Mouse (Mus musculus) limb, embryonic 14.5 days (tissue): ENCODE data around the gene Olfr558. TPM values are rescaled to one million over a fixed set of nuclear protein-coding genes. Genes with fewer than 3 reads are reported as not detected.

Source experiments
- ATAC-seq: fragments of 200-750 bp; cut with Nextera tagmentation; 2 replicates; pipeline ENCODE4 v1.8.0; 2017; ENCODE audit warnings: low read depth, moderate number of reproducible peaks, moderate TSS enrichment; ENCODE audit not compliant: low FRiP score
- DNase-seq: peaks from one replicate; pipeline ENCODE4 v3.0.0-alpha.2; 2015; ENCODE audit warnings: low spot score
- H3K27ac ChIP-seq: fragments of 300-500 bp; sonication (generic); replicated peaks from 2 replicates; pipeline ENCODE4 v1.5.1; 2014; ENCODE audit warnings: low read depth, mild to moderate bottlenecking, low read length, moderate library complexity, mixed read lengths
- H3K27me3 ChIP-seq: fragments of 300-500 bp; sonication (generic); 2 replicates; pipeline ENCODE4 v1.6.1; 2014; ENCODE audit warnings: low read length, mixed read lengths; ENCODE audit not compliant: control insufficient read depth, insufficient read depth
- H3K36me3 ChIP-seq: fragments of 300-500 bp; sonication (generic); 2 replicates; pipeline ENCODE4 v1.6.1; 2014; ENCODE audit warnings: mild to moderate bottlenecking, low read length, moderate library complexity, mixed read lengths; ENCODE audit not compliant: control insufficient read depth, insufficient read depth
- H3K4me1 ChIP-seq: fragments of 300-500 bp; sonication (generic); 2 replicates; pipeline ENCODE4 v1.6.1; 2014; ENCODE audit warnings: antibody characterized with exemption, low read length, mixed read lengths; ENCODE audit not compliant: control insufficient read depth, insufficient read depth
- H3K4me2 ChIP-seq: fragments of 300-500 bp; sonication (generic); replicated peaks from 2 replicates; pipeline ENCODE4 v1.6.1; 2014; ENCODE audit warnings: low read depth, mild to moderate bottlenecking, low read length, moderate library complexity; ENCODE audit not compliant: severe bottlenecking
- H3K4me3 ChIP-seq: fragments of 300-500 bp; sonication (generic); replicated peaks from 2 replicates; pipeline ENCODE4 v1.5.1; 2014; ENCODE audit warnings: low read length
- H3K9ac ChIP-seq: fragments of 300-500 bp; sonication (generic); 2 replicates; pipeline ENCODE4 v1.6.1; 2014; ENCODE audit warnings: mild to moderate bottlenecking, low read depth, low read length, moderate library complexity; ENCODE audit not compliant: severe bottlenecking
- H3K9me3 ChIP-seq: fragments of 300-500 bp; sonication (generic); 2 replicates; pipeline ENCODE4 v1.6.1; 2016; ENCODE audit warnings: low read length; ENCODE audit not compliant: control insufficient read depth
- POLR2A ChIP-seq: fragments of 200-500 bp; IDR thresholded peaks from 2 replicates; pipeline ENCODE4 v1.8.0; 2012; ENCODE audit warnings: inconsistent platforms, mild to moderate bottlenecking, moderate library complexity, borderline replicate concordance; ENCODE audit not compliant: insufficient read depth, insufficient read length; ENCODE audit errors: extremely low read depth
- WGBS: fragments of 180-500 bp; shearing (Covaris S2); extraction: QIAGEN DNeasy Blood & Tissue Kit; methylation state at CpG from one replicate; pipeline ENCODE4 v1.1.7; 2014; 5-methylcytosine and 5-hydroxymethylcytosine counted together
- polyA plus RNA-seq, 2 experiments: library from polyadenylated mRNA; depleted of rRNA in 1 of 2; stranded (reverse) in 1 of 2; unstranded in 1 of 2; fragments of >200 nt; fragmentation: Nextera tagmentation in 1 of 2; extraction: Ambion mirVana in 1 of 2; gene quantifications; 2 replicates each; pipeline versions ENCODE4 v1.2.1 to v1.2.3; 2012 to 2014

The Olfr558 gene
- polyA plus RNA-seq, 2 experiments = 0.37 to 0.99 TPM

DNA sequence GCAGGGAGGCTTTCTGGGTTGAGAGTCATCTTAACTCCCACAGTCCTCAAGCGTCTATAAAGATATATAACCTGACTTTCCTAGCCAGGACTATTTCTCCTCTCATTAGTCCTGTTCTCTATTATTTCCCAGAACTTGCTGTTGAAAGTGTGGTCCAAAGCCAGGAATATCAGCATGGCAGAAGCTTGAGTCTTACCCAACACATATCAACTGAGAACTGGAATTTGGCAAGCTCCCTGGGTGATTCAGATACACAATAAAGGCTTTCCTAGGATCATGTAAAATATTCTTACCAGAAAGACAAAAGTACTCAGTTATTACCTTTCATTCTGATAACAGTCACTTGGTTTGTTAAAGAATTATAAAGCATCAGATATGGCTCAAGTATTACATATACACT is 20.1 kb upstream of the Olfr558 start:
- Histone ChIP-seq H3K9ac (no peak overlapping the region), H3K4me1 (no peaks in the 10 kb centered on the region), H3K27me3 (no peaks in the 10 kb centered on the region), H3K36me3 (0 out of 2 replicates have a peak, but pooled peaks cover 3% of the 10 kb centered on the region), H3K4me2 (no peak overlapping the region), H3K27ac (no peak overlapping the region), H3K9me3 (no peaks in the 10 kb centered on the region), H3K4me3 (no peak overlapping the region)
- 83% methylated on average over 1 of the region's 1 CpGs for WGBS
- no peak for ATAC-seq
- no peak for DNase-seq
- TF ChIP-seq POLR2A = no peak

DNA sequence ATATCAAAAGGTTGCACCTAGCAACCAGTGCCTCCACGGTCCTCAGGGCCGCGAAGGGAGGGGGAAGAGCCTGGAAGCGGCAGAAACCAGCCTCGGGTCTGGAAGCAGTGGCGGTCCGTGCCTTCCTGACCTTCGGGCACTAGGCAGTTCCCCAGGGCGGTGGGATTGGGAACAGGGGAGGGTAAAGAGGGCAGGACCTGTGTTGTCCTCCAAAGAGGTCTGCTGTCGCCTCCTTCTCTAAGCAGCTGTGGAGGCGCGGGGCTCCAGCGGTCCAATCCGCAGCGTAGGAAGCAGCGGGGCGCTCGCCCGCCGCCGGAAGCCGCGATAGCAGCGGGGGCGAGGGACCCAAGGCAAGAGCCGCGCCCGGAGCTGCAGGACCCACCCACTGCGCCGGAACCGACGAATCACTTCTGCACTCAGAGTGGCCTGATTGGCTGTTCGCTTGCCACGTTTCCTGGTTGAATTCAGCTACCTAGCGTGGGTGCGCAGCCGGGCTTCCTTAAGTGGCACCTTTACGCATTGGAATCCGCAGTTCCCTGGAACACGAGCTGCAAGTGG is 15.0 kb upstream of the Olfr558 start, which contains the start of gene Trim68:
Trim68 (minus strand) TSS at position 384 of the 558 bp plus-strand sequence.
- Histone ChIP-seq H3K4me3 (peak within 1 kb of the TSS; percentile 57), H3K36me3 (no peaks in the 10 kb centered on the region), H3K9me3 (no peaks in the 10 kb centered on the region), H3K27ac (peak within 1 kb of the TSS; percentile 74), H3K9ac (peak within 1 kb of the TSS; percentile 68), H3K27me3 (no peaks in the 10 kb centered on the region), H3K4me1 (no peaks in the 10 kb centered on the region), H3K4me2 (peak within 1 kb of the TSS; percentile 57)
- peak; percentile 45; the same call in 1 of the 2 replicates for TF ChIP-seq POLR2A
- ATAC-seq (peak; percentile 100), DNase-seq (peak; percentile 94)
- under 1% methylated on average over 38 of the region's 40 CpGs for WGBS

DNA sequence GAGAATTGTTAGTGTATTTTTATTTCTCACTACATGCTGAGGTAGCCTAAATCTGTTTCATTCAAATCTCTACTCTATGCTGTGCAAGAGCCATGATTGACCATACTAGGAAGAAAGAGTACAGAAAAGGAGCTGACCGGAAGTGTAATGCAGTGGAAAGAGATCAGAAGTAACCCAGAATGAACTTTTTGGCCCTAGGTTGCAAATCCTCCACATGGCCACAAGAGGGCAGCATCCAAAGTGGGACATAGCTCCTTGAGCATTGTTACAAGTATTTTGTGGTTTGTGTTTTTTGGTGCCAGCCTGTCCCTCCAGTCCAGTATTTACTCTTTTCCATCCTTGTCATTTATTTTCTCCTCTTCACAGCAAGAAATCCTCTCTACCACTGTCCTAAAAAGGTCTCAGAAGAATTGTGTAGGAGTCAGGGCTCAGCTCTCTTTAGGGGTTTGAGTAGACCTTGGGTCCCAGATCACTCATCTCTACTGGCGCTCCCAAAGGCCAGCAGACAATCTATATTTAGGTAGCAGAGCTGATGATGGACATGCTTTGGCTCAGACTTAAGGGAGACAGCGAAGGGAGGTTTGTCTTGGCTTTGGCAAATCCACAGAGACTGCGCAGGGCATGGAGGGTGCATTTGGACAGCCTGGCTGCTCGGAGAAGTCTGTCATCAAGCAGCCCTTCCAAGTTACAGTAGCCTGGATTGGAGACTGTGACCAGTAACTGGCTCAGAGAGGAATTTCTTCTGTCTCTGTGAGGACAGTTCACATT is 6.5 kb upstream of the Olfr558 start, which contains the start of gene Olfr557:
Olfr557 (plus strand) TSS at position 553 of the 768 bp plus-strand sequence.
- no peak for TF ChIP-seq POLR2A
- Histone ChIP-seq H3K36me3 (no peaks in the 10 kb centered on the region), H3K27me3 (no peaks in the 10 kb centered on the region), H3K27ac (no peak within 1 kb of the TSS), H3K4me1 (no peaks in the 10 kb centered on the region), H3K9me3 (no peaks in the 10 kb centered on the region), H3K4me2 (no peak within 1 kb of the TSS), H3K9ac (no peak within 1 kb of the TSS), H3K4me3 (no peak within 1 kb of the TSS)
- ATAC-seq = no peak
- DNase-seq = peak; percentile 16
- WGBS = 77% methylated on average over 5 of the region's 5 CpGs

DNA sequence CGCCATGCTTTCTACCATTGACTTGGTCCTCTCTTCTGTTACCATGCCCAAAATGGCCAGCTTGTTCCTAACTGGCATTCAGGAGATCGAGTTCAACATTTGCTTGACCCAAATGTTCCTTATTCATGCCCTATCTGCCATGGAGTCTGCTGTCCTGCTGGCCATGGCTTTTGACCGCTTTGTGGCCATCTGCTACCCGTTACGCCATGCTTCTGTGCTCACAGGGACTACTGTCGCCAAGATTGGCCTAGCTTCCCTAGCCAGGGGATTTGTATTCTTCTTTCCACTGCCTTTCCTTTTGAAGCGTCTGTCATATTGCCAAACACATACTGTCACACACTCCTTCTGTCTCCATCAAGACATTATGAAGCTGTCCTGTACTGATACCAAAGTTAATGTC is 3.6 kb upstream of the Olfr558 start:
- Histone ChIP-seq H3K27ac (no peak overlapping the region), H3K9me3 (no peaks in the 10 kb centered on the region), H3K36me3 (no peaks in the 10 kb centered on the region), H3K4me2 (no peak overlapping the region), H3K4me1 (no peaks in the 10 kb centered on the region), H3K9ac (no peak overlapping the region), H3K4me3 (no peak overlapping the region), H3K27me3 (no peaks in the 10 kb centered on the region)
- 88% methylated on average over 7 of the region's 7 CpGs for WGBS
- DNase-seq = no peak
- TF ChIP-seq POLR2A = no peak
- ATAC-seq = no peak

DNA sequence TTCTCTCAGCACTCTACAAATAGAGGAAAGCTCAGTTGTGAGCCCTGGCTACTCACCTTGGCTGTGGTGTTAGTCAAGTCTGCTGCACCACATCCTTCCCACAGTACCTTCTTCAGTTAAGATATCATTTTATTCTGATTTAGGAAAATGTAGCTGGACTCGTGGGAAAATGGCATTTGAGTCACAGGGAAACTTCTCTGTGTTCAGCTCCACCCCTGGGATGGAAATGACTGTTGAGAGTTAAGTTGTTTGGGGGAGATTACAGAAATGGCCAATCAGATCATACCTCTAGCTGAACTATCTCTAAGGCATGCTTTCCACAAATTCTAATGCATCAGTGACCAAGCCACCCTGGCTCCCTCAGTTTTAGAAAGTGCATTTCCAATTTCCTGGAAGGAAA is 17.0 kb downstream of the Olfr558 start, which contains the start of gene Olfr33:
Olfr33 (minus strand) TSS at position 101 of the 400 bp plus-strand sequence.
- no peaks in the 10 kb centered on the region for H3K36me3 ChIP-seq
- DNase-seq = no peak
- H3K4me3 ChIP-seq = no peak within 1 kb of the TSS
- no peak within 1 kb of the TSS for H3K9ac ChIP-seq
- no peaks in the 10 kb centered on the region for H3K9me3 ChIP-seq
- no peak for TF ChIP-seq POLR2A
- no peak within 1 kb of the TSS for H3K4me2 ChIP-seq
- ATAC-seq = no peak
- no peak within 1 kb of the TSS for H3K27ac ChIP-seq
- no peaks in the 10 kb centered on the region for H3K4me1 ChIP-seq
- H3K27me3 ChIP-seq = no peaks in the 10 kb centered on the region
- 38% methylated on average over 1 of the region's 1 CpGs for WGBS
